Mouse (Mus musculus) olfactory bulb, adult 2 months (tissue): ENCODE results near the gene Mbd6.

ENCODE experiments used
- CTCF ChIP-seq: fragments of 200-500 bp; IDR thresholded peaks from 2 replicates; pipeline ENCODE4 v1.5.1; 2012; ENCODE audit warnings: low read depth, mild to moderate bottlenecking, low read length, moderate library complexity; ENCODE audit not compliant: insufficient read depth
- POLR2A ChIP-seq: fragments of 200-500 bp; IDR thresholded peaks from 2 replicates; pipeline ENCODE4 v1.6.1; 2012; ENCODE audit warnings: mild to moderate bottlenecking, low read depth, low read length, moderate library complexity; ENCODE audit not compliant: insufficient read depth

DNA sequence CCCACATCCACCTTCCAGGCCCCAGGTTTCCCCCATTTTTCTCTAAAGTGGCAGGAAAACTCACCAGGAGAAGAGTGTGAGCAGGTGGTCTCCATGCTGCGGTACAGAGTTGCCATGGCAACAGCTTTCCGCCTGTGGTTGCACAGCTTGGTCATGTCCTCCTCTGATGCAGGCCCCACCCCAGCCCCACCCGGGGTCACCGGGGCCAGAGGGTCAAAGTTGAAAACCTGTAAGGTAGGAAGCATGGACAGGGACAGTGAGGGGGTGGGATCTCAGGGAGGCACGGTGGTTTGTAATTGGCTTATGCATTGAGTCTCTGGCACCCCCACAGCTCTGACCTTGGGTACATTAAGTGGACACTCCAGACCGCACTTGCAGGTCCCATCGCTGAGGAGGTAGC is 2.1 kb downstream of the Mbd6 start:
- no peak for TF ChIP-seq CTCF
- TF ChIP-seq POLR2A = no peak
